Mouse (Mus musculus): ENCODE measurements at regions not wholly inside any gene's neighbourhood (a gene's known extent, or its start where the extent isn't known, plus 50 kb on each side); places are given as distances from the start of the nearest gene placed in this dataset.

GRCm38 (mm10) chr2:92682256-92682655, 82.7 kb downstream of the Chst1 start:
- no peaks in the 10 kb centered on the region for H3K27me3 ChIP-seq
- ATAC-seq (ENCODE audit: insufficient number of reproducible peaks, insufficient read depth, low FRiP score, low TSS enrichment, low read depth) = no peak
- no peak overlapping the region for H3K27ac ChIP-seq
- H3K4me3 ChIP-seq = no peak overlapping the region
- no peaks in the 10 kb centered on the region for H3K36me3 ChIP-seq
- no peaks in the 10 kb centered on the region for H3K4me1 ChIP-seq
- H3K9ac ChIP-seq = no peak overlapping the region
- 94% methylated on average over 9 of the region's 9 CpGs for WGBS
- 0 out of 2 replicates have a peak, but pooled peaks cover 3% of the 10 kb centered on the region for H3K9me3 ChIP-seq
- no peak overlapping the region for H3K4me2 ChIP-seq

GRCm38 (mm10) chr2:92687702-92688101, 88.2 kb downstream of the Chst1 start:
- H3K27ac ChIP-seq = no peak overlapping the region
- H3K4me1 ChIP-seq = no peaks in the 10 kb centered on the region
- no peak for ATAC-seq (ENCODE audit: insufficient number of reproducible peaks, insufficient read depth, low FRiP score, low TSS enrichment, low read depth)
- no peak overlapping the region for H3K4me3 ChIP-seq
- H3K9ac ChIP-seq = no peak overlapping the region
- no peaks in the 10 kb centered on the region for H3K36me3 ChIP-seq
- no peaks in the 10 kb centered on the region for H3K27me3 ChIP-seq
- no peak overlapping the region for H3K4me2 ChIP-seq
- H3K9me3 ChIP-seq = no peaks in the 10 kb centered on the region
- WGBS = 9% methylated on average over 1 of the region's 1 CpGs

GRCm38 (mm10) chr2:92689203-92689602, 89.7 kb downstream of the Chst1 start:
- no peak overlapping the region for H3K4me3 ChIP-seq
- 47% methylated on average over 2 of the region's 2 CpGs for WGBS
- H3K9me3 ChIP-seq = no peaks in the 10 kb centered on the region
- no peaks in the 10 kb centered on the region for H3K36me3 ChIP-seq
- no peak overlapping the region for H3K9ac ChIP-seq
- H3K27ac ChIP-seq = no peak overlapping the region
- H3K27me3 ChIP-seq = no peaks in the 10 kb centered on the region
- ATAC-seq (ENCODE audit: insufficient number of reproducible peaks, insufficient read depth, low FRiP score, low TSS enrichment, low read depth) = no peak
- no peaks in the 10 kb centered on the region for H3K4me1 ChIP-seq
- H3K4me2 ChIP-seq = no peak overlapping the region

- no peak for ATAC-seq (ENCODE audit: insufficient number of reproducible peaks, insufficient read depth, low FRiP score, low TSS enrichment, low read depth)
- H3K4me2 ChIP-seq = no peak overlapping the region
- H3K4me1 ChIP-seq = no peaks in the 10 kb centered on the region
- 89% methylated on average over 2 of the region's 2 CpGs for WGBS
- H3K36me3 ChIP-seq = no peaks in the 10 kb centered on the region
- no peaks in the 10 kb centered on the region for H3K9me3 ChIP-seq
- no peak overlapping the region for H3K27ac ChIP-seq
- H3K9ac ChIP-seq = no peak overlapping the region
- no peaks in the 10 kb centered on the region for H3K27me3 ChIP-seq
- H3K4me3 ChIP-seq = no peak overlapping the region
These were observed 90.8 kb downstream of the Chst1 start for GRCm38 (mm10) chr2:92690304-92690703.

- no peaks in the 10 kb centered on the region for H3K9me3 ChIP-seq
- no peak overlapping the region for H3K9ac ChIP-seq
- WGBS = 81% methylated on average over 2 of the region's 2 CpGs
These were observed 91.9 kb downstream of the Chst1 start for GRCm38 (mm10) chr2:92691438-92691837.

GRCm38 (mm10) chr2:92692623-92693022, 93.1 kb downstream of the Chst1 start:
- Histone ChIP-seq H3K9ac (no peak overlapping the region), H3K4me2 (no peak overlapping the region), H3K36me3 (no peaks in the 10 kb centered on the region), H3K4me1 (no peaks in the 10 kb centered on the region), H3K9me3 (no peaks in the 10 kb centered on the region), H3K27ac (no peak overlapping the region), H3K4me3 (no peak overlapping the region), H3K27me3 (no peaks in the 10 kb centered on the region)
- 64% methylated on average over 1 of the region's 1 CpGs for WGBS
- no peak for ATAC-seq (ENCODE audit: insufficient number of reproducible peaks, insufficient read depth, low FRiP score, low TSS enrichment, low read depth)

More at GRCm38 (mm10) chr2:92691438-92691837, 91.9 kb downstream of the Chst1 start:
- no peak for ATAC-seq (ENCODE audit: insufficient number of reproducible peaks, insufficient read depth, low FRiP score, low TSS enrichment, low read depth)
- no peaks in the 10 kb centered on the region for H3K36me3 ChIP-seq
- no peak overlapping the region for H3K4me3 ChIP-seq
- H3K27me3 ChIP-seq = no peaks in the 10 kb centered on the region
- H3K27ac ChIP-seq = no peak overlapping the region
- no peaks in the 10 kb centered on the region for H3K4me1 ChIP-seq
- no peak overlapping the region for H3K4me2 ChIP-seq

GRCm38 (mm10) chr2:92693024-92693423, 93.5 kb downstream of the Chst1 start:
- Histone ChIP-seq H3K9me3 (no peaks in the 10 kb centered on the region), H3K9ac (no peak overlapping the region), H3K27me3 (no peaks in the 10 kb centered on the region), H3K4me2 (no peak overlapping the region), H3K27ac (no peak overlapping the region), H3K4me1 (no peaks in the 10 kb centered on the region), H3K4me3 (no peak overlapping the region), H3K36me3 (no peaks in the 10 kb centered on the region)
- no peak for ATAC-seq (ENCODE audit: insufficient number of reproducible peaks, insufficient read depth, low FRiP score, low TSS enrichment, low read depth)

- Histone ChIP-seq H3K27me3 (no peaks in the 10 kb centered on the region), H3K9ac (no peak overlapping the region), H3K9me3 (no peaks in the 10 kb centered on the region), H3K27ac (no peak overlapping the region), H3K4me3 (no peak overlapping the region), H3K4me1 (no peaks in the 10 kb centered on the region), H3K4me2 (no peak overlapping the region), H3K36me3 (no peaks in the 10 kb centered on the region)
- WGBS = 69% methylated on average over 2 of the region's 2 CpGs
- no peak for ATAC-seq (ENCODE audit: insufficient number of reproducible peaks, insufficient read depth, low FRiP score, low TSS enrichment, low read depth)
These were observed 95.3 kb downstream of the Chst1 start for GRCm38 (mm10) chr2:92694797-92695196.

GRCm38 (mm10) chr2:92695869-92696268, 96.4 kb downstream of the Chst1 start:
- H3K27me3 ChIP-seq = no peaks in the 10 kb centered on the region
- no peak overlapping the region for H3K9ac ChIP-seq
- 35% methylated on average over 3 of the region's 3 CpGs for WGBS
- H3K4me2 ChIP-seq = no peak overlapping the region
- no peak for ATAC-seq (ENCODE audit: insufficient number of reproducible peaks, insufficient read depth, low FRiP score, low TSS enrichment, low read depth)
- no peak overlapping the region for H3K27ac ChIP-seq
- no peaks in the 10 kb centered on the region for H3K4me1 ChIP-seq
- no peaks in the 10 kb centered on the region for H3K9me3 ChIP-seq
- H3K4me3 ChIP-seq = no peak overlapping the region
- no peaks in the 10 kb centered on the region for H3K36me3 ChIP-seq

GRCm38 (mm10) chr2:92697721-92698120, 98.2 kb downstream of the Chst1 start:
- Histone ChIP-seq H3K27ac (no peak overlapping the region), H3K4me3 (no peak overlapping the region), H3K4me2 (no peak overlapping the region), H3K27me3 (no peaks in the 10 kb centered on the region), H3K4me1 (no peaks in the 10 kb centered on the region), H3K36me3 (no peaks in the 10 kb centered on the region), H3K9ac (no peak overlapping the region), H3K9me3 (no peaks in the 10 kb centered on the region)
- no peak for ATAC-seq (ENCODE audit: insufficient number of reproducible peaks, insufficient read depth, low FRiP score, low TSS enrichment, low read depth)
- WGBS = 67% methylated on average over 5 of the region's 5 CpGs

- H3K4me3 ChIP-seq = no peak overlapping the region
- no peak overlapping the region for H3K9ac ChIP-seq
- no peak overlapping the region for H3K27ac ChIP-seq
- H3K4me2 ChIP-seq = no peak overlapping the region
- no peaks in the 10 kb centered on the region for H3K27me3 ChIP-seq
- ATAC-seq (ENCODE audit: insufficient number of reproducible peaks, insufficient read depth, low FRiP score, low TSS enrichment, low read depth) = no peak
- H3K36me3 ChIP-seq = no peaks in the 10 kb centered on the region
- H3K4me1 ChIP-seq = no peaks in the 10 kb centered on the region
- WGBS = 71% methylated on average over 6 of the region's 6 CpGs
- H3K9me3 ChIP-seq = no peaks in the 10 kb centered on the region
These were observed 99.9 kb downstream of the Chst1 start for GRCm38 (mm10) chr2:92699360-92699759.

GRCm38 (mm10) chr2:92704035-92704434, 104.5 kb downstream of the Chst1 start:
- H3K36me3 ChIP-seq = no peaks in the 10 kb centered on the region
- H3K4me2 ChIP-seq = no peak overlapping the region
- H3K27me3 ChIP-seq = no peaks in the 10 kb centered on the region
- H3K9ac ChIP-seq = no peak overlapping the region
- no peak for ATAC-seq (ENCODE audit: insufficient number of reproducible peaks, insufficient read depth, low FRiP score, low TSS enrichment, low read depth)
- H3K27ac ChIP-seq = no peak overlapping the region
- WGBS = 40% methylated on average over 3 of the region's 3 CpGs
- no peaks in the 10 kb centered on the region for H3K4me1 ChIP-seq
- no peaks in the 10 kb centered on the region for H3K9me3 ChIP-seq
- H3K4me3 ChIP-seq = no peak overlapping the region

GRCm38 (mm10) chr2:92709668-92710067, 110.2 kb downstream of the Chst1 start:
- Histone ChIP-seq H3K4me2 (no peak overlapping the region), H3K4me3 (no peak overlapping the region), H3K4me1 (peaks cover 7% of the 10 kb centered on the region), H3K9me3 (no peaks in the 10 kb centered on the region), H3K27ac (no peak overlapping the region), H3K9ac (no peak overlapping the region), H3K36me3 (no peaks in the 10 kb centered on the region), H3K27me3 (no peaks in the 10 kb centered on the region)
- no peak for ATAC-seq (ENCODE audit: insufficient number of reproducible peaks, insufficient read depth, low FRiP score, low TSS enrichment, low read depth)
- WGBS = 79% methylated on average over 3 of the region's 3 CpGs

All from embryonic facial prominence, embryonic 13.5 days (tissue).